Mouse (Mus musculus) left cerebral cortex, postnatal 14 days (tissue): ENCODE measurements around the gene Thoc5. TPM values are rescaled to one million over a fixed set of nuclear protein-coding genes. Genes with fewer than 3 reads are reported as not detected.

ENCODE experiments used
- DNase-seq, 2 experiments: peaks; one replicate each; pipeline ENCODE4 v3.0.0; 2021 to 2022; ENCODE audit warnings: low spot score in 2 of 2, mixed read lengths in 1 of 2
- intact Hi-C: fragments of 180-260 bp; cut with DNase I; formaldehyde crosslinking; loops from one replicate; pipeline ENCODE4 v1.15.1; 2025
- long read RNA-seq, 2 experiments: library from polyadenylated mRNA; stranded (forward); transcript quantifications; one replicate each; pipeline ENCODE4 v2.0.0; 2021
- total RNA-seq, 2 experiments: library from RNA; stranded (reverse); gene quantifications; 2 replicates each; pipeline ENCODE4 v1.2.3; 2021

The Thoc5 gene
- 10 to 100 TPM; 35.8 to 38.3 TPM for total RNA-seq
- long read RNA-seq, experiment 1, transcript Thoc5-201 (20 exons, 2,235 nt) = major isoform, 9 of 28 reads
- long read RNA-seq, experiment 1, partial matches to known transcripts = 1 of 28 reads
- long read RNA-seq, experiment 1, other reads (novel, unspliced or antisense) = 18 of 28 reads
- long read RNA-seq, experiment 2, transcript Thoc5-201 (20 exons, 2,235 nt) = major isoform, 8 of 30 reads
- long read RNA-seq, experiment 2, partial matches to known transcripts = 4 of 30 reads
- long read RNA-seq, experiment 2, other reads (novel, unspliced or antisense) = 18 of 30 reads

GRCm38 (mm10) chr11:4894848-4895816, at the start of gene Thoc5:
Thoc5 (plus strand) TSS chr11:4895320.
- intact Hi-C loops = no loop called here
- DNase-seq = peak; percentile 79 to 84

DNA sequence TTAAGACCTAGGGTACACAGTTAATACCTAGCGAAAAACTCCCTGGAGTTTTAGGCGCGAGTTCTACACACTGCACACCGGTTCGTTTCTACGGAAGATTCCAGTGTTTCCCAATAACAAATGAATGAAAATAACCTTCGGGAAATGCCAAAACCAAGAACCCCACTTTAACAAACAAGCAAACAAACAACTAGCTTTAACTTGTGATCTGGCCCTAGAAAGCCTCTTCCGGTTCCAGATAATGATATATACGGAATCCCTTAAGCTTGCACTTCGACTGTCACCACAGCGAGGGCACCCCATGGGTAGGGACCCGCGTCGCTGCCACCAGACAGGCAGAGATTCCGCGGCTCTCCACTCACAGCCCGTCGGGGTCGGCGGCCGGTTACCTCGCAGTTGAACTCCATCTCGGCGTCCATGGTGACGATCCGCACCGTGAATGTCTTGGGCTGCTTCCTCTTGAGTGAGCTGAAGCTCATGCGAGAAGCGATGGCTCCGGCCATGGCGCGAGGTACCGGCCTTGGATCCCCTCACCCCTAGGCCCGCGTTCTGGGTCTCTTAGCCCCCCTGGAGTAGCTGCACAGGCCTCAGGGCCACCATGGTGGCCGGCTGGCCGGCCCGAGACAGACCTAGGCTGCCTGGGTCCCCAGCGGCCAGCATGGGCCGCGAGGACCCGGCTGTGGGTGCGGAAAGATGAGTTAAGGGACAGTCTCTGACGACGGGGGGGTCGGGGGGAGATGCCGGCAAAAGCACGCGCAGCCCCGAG, 46.5 kb upstream of the Thoc5 start:
- peak in 1 of 2 experiments; percentile 31 for DNase-seq
- intact Hi-C loops = no loop called here

DNA sequence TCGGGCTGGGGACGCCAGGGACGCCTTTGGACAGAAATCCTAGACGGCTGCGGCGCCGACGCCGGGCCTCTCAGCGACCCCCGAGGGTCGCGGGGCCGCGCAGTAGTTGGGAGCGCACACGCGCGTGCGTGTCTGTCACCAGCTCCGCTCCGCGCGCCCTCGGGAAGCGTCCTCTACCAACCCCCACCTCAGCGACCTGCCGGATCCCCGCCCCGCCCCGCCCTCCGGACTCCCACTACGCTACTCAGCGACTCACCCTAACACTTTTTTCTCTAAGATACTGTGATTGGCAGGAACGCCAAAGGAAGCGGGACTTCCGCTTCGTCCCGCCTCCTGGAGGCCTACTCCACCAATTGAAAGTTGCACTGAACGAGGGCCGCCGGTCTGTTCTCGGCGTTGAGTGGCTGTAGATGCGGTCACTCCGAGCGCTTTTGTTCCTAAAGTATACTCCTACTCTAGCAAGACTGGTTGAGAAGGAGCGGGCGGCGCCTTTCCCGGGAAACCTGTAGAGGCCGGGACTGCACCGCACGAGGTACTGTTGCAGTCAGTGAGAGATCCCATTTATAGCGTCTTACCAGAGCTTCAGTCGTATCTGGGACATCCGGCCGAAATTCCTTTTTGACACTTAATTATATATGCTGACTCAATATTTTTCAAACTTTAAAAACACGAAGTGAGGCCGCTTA, 45.7 kb upstream of the Thoc5 start, which contains the start of gene Nf2:
TSS of gene Nf2 (minus strand) at position 279 of the 686 bp plus-strand sequence.
- peak; percentile 99 for DNase-seq
- intact Hi-C loops = no loop called here

GRCm38 (mm10) chr11:4850404-4850803, 44.7 kb upstream of the Thoc5 start:
- DNase-seq = no peak
- intact Hi-C loops = no loop called here

GRCm38 (mm10) chr11:4853021-4853420, 42.1 kb upstream of the Thoc5 start:
- DNase-seq = no peak
- intact Hi-C loops = no loop called here

DNA sequence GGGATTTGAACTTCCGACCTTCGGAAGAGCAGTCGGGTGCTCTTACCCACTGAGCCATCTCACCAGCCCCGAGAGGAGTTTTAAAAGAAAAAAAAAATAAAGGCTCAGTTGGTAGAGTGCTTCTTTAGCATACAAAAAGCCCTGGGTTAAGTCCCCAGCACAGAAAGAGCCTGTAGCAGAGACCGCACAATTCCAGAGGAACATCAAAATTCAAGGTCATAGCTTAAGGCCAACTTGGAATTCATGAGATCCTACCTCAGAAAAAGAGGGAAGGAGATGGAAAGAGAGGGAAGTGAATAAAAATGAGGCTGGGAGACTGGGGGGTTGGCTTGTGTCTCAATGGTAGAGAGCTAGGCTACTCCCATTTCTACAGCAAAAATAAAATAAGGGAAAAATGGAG, 40.9 kb upstream of the Thoc5 start:
- no peak for DNase-seq
- intact Hi-C loops = no loop called here

DNA sequence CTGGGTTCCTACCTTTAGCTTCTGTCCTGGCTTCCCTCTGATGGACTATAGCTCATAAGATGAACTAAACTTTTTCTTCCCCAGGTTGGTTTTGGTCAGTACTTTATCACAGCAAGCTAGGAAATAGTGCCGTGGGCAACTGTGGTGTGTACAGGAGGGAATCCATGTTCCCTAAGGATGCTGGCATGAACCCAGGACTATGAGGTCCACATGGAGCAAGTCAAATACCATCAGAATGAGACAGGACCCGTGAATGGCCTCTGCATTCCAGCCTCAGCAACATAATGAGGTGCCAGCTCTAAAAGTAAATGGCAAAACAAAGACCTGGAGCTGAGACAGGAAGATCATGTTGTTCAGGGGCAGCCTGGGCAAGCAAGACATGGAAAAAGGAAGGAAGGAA, 36.7 kb upstream of the Thoc5 start:
- intact Hi-C loops = no loop called here

DNA sequence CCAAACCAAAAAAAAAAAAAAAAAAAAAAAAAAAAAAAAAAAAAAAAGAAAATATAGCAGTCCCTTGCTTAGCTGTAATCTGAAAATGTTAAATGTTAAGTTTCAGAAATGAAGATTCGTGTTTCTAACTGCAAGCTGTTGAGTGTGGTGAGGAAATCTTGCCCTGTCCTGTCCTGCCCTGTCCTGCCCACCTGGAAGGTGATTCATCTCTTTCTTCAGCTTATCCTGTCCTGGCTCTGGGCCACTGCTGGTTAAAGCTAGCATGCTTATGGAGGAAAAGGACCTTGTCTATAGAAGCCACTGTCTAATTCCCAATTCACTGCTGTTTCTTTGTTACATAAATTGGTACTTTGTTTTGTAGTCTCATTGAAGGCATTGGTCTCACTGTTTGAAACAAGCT, 34.1 kb upstream of the Thoc5 start:
- intact Hi-C loops = loop anchor here (10.0 kb wide), 1 partner anchor 606 kb away; the partner anchor contains the start of gene Lif
- DNase-seq = no peak

More for the DNA sequence above, 36.7 kb upstream of the Thoc5 start:
- DNase-seq = no peak

DNA sequence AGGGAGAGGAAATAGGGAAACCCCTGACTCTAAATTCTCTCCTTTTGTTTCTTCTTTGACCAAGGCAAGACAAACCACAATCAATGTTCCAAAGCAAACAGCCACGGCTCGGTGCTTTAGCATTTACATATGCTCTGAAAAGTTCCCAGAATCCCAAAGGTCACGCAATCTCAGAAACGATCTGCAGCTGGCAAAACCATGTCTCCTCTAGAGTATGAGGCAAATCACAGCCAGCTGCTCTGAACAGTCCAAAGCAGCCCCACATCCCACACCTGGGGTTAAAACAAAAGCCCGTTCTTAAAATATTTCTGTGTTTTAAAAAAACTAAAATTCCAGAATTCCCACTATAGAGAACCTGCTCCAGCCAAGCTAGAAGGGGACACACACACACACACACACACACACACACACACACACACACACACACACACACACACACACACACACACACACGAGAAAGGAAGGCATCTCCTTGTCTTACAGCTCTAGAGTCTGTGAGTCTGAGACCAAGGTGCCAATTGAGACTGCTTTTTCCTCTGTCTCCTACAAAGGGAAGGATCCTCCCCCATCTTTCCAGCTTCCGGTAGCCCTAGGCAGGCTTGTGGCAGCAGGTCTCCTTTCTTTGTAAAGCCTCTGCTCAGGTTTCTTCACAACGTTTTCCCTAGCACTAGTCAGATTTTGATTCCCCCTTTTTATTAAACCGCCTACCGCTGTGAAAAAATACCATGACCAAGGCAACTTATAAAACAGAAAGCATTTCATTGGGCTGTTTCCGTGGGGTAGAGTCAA, 33.1 kb upstream of the Thoc5 start:
- intact Hi-C loops = loop anchor here (10.0 kb wide), 1 partner anchor 607 kb away; the partner anchor contains the start of gene Lif
- DNase-seq = no peak

- no peak for DNase-seq
Observed at GRCm38 (mm10) chr11:4862730-4863129, 32.4 kb upstream of the Thoc5 start.

DNA sequence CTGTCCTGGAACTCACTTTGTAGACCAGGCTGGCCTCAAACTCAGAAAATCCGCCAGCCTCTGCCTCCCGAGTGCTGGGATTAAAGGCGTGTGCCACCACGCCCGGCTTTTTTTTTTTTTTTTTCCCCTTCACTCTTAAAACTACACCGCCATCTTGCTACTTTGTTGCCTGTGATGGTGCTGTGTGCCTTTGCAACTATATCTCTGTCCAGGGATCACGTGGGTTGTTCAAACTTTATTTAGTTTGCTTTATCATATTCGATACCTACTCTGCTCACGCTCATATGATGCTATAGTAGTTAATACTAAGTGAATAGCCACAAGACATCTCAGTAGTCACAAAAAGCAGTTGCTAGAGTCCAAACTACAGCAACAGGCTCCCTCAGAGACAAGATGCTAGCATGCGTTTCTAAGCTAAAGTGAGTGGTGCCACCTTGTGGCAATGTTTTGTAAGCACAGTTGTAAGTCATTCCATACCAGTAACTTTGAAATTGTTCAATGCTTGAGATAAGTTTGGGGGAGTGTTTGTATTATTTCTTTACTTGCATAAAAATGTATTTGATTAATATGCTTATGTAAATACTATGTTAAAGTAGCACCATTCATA, 29.4 kb upstream of the Thoc5 start:
- DNase-seq = peak; percentile 73 to 84
- intact Hi-C loops = loop anchor here (5.0 to 10.0 kb wide), 2 partner anchors 428 to 611 kb away; partner anchors contain the start of gene Lif

More at GRCm38 (mm10) chr11:4862730-4863129, 32.4 kb upstream of the Thoc5 start:
- intact Hi-C loops = loop anchor here (10.0 kb wide), 1 partner anchor 608 kb away; the partner anchor contains the start of gene Lif

GRCm38 (mm10) chr11:4873755-4874475, 21.2 kb upstream of the Thoc5 start, which contains the start of gene Nipsnap1:
Nipsnap1 (plus strand) TSS chr11:4873951.
- intact Hi-C loops = no loop called here
- DNase-seq = peak; percentile 77 to 82

DNA sequence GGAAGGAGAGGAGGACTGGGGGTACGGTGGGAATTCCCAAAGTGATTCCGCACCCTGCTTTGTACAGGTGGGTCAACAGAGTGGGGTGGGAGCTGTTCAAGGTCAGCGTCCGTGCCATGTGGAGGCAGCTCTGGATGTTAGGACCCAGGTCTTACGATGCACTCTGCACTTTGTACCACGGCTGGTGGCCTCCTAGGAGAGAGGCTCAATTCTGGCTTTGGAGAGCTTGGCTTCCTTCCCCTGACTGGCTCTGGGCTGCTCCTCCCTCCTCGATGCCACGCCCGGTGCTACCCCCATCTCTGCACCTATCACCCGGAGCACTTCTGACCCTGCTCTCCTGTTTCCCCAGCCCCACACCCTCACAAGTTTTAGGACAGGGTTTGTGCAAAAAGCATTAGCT, 20.6 kb upstream of the Thoc5 start:
- no peak for DNase-seq
- intact Hi-C loops = no loop called here

DNA sequence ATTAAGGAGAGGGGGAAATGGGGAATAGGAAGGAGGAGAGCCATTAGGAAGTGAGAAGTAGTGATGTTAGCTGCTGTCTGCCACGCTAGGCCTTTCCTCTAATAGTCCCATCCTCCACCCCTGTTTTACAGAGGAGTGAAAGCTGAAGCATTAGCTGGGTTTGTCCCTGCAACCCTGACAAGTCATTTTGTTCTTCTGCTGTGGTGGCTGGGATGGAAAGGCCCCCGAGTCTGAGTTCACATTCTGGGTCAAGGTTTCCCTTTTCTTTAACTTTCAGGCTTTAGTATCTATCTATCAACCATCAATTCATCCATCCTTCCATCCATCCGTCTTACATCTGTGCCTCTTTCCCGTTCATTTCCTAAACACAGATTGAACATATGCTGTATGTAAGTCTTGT, 14.0 kb upstream of the Thoc5 start:
- intact Hi-C loops = no loop called here
- DNase-seq = no peak

GRCm38 (mm10) chr11:4882892-4883627, 12.1 kb upstream of the Thoc5 start:
- intact Hi-C loops = no loop called here
- DNase-seq = no peak

- intact Hi-C loops = no loop called here
- peak; percentile 56 to 64 for DNase-seq
Observed at GRCm38 (mm10) chr11:4885385-4885903, 9.7 kb upstream of the Thoc5 start.
